Mouse (Mus musculus): ENCODE measurements around the gene Ckb.

GRCm38 (mm10) chr12:111671431-111671902 is 671 bp downstream of the Ckb start:
- TF ChIP-seq GATA1 (IDR thresholded peaks at IDR 0.05; ENCODE audit: low read length) (no peak), TAL1 (IDR thresholded peaks at IDR 0.05; ENCODE audit: low read length) (no peak)

Data from erythroblast, embryonic 14.5 days (primary cell).